Mouse (Mus musculus) neutrophil, adult 5-6 weeks (primary cell): ENCODE data around the gene Olfr1446. TPM values are rescaled to one million over a fixed set of nuclear protein-coding genes. Genes with fewer than 3 reads are reported as not detected.

Experiments
- ATAC-seq: fragments of 151-379, 151-347 bp; 2 replicates; pipeline ENCODE4 v1.8.0; 2017; ENCODE audit warnings: mild to moderate bottlenecking, moderate TSS enrichment; ENCODE audit not compliant: insufficient number of reproducible peaks, poor library complexity, low FRiP score, severe bottlenecking; ENCODE audit errors: extremely low read depth
- total RNA-seq: library from RNA; stranded (forward); fragments of 200-1000 nt; gene quantifications from 2 replicates; pipeline ENCODE4 v1.2.3, GENCODE M21; 2017

The Olfr1446 gene
- not detected in 2 replicates for total RNA-seq

DNA sequence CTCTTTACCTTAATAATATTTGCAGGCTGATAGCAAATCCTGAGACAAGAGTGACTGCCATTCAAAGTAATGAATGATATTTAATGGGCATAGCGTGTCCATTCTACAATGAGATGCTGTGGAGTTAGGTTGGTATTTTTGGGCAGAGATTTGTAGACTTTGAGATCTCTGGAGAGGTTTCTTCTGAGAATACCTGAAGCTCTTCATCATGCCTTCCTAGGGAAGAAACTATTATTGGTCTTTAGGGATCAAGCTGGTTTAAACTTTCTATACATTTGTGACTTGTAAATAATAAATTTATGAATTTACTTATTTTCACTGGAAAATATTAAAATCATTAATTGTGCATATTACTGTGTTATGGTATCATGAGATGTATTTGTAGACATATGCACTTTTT lies at the start of gene Olfr1446:
Gene Olfr1446, minus strand, starts transcription at position 101 of the 400 bp plus-strand sequence.
- no peak for ATAC-seq

DNA sequence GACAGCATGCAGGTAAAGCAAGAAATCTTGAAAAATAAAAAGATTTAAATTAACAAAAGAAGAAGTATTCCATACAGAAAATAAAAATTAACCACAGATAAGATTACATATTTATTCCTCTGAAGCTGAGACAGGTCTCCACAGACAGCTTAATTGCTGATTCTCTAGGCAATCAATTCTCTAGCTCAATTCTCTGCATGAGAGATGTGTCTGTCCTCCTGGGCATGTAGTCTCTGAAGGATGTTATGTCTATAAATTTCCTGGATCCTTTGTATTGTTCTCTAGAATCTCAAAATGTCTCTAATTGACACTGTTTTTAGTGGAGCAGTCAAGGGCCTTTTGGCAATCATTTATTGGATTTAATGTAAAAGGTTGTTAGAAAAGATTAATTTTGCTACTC lies 37.2 kb upstream of the Olfr1446 start, which contains the start of gene Olfr1449:
Gene Olfr1449, plus strand, starts transcription at position 301 of the 400 bp plus-strand sequence.
- no peak for ATAC-seq

DNA sequence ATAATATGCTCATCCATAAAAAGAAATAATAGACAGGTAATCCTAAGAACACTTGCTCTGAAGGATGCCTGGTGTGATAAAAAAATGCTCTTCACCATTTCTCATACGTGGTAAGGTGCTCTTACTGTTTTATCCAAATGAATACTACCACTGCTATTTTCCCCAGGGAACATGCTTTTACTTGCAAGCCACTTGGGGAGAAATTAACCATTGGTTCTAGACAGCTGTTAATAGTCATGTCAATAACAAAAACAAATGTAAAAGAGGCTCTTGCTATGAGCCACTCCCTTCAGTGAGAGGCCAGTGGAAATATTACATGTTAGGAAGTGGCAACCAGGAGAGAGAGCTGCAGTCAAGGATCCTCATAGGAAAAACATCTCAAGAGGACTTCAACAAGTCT lies 31.0 kb upstream of the Olfr1446 start, which contains the start of gene Olfr1448:
Gene Olfr1448, minus strand, starts transcription at position 101 of the 400 bp plus-strand sequence.
- ATAC-seq, result no peak

DNA sequence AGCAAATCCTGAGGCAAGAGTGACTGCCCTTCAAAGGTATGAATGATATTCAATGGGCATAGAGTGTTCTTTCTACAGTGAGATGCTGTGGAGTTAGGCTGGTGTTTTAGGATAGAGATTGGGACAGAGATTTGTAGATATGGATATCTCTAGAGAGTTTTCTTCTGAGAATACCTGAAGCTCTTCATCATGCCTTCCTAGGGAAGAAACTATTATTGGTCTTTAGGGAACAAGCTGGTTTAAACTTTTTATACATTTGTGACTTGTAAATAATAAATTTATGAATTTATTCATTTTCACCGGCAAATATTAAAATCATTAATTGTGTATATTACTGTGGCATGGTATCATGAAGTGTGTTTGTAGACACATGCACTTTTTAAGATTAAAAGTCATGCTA lies 10.3 kb upstream of the Olfr1446 start, which contains the start of gene Olfr1447:
Gene Olfr1447, minus strand, starts transcription at position 101 of the 400 bp plus-strand sequence.
- no peak for ATAC-seq

DNA sequence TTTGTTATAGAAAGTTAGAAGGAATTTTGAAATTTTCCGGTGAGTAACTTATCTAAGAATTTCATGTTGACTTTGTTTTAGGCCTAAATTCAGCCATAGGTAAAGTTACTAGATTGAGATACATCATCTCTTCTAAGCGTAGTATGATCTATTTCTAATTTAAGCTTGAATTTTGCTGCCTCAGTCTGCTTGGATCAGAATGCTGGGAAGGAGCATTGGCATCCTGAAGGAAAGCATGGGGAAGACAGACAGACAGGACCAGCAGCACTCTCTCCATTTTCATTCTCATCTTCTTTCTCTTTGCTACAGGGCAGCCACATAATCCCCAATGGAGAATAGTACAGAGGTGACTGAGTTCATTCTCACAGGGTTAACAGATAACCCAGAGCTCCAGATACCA lies 9.8 kb downstream of the Olfr1446 start, which contains the start of gene Olfr1445:
Gene Olfr1445, plus strand, starts transcription at position 301 of the 400 bp plus-strand sequence.
- no peak for ATAC-seq

DNA sequence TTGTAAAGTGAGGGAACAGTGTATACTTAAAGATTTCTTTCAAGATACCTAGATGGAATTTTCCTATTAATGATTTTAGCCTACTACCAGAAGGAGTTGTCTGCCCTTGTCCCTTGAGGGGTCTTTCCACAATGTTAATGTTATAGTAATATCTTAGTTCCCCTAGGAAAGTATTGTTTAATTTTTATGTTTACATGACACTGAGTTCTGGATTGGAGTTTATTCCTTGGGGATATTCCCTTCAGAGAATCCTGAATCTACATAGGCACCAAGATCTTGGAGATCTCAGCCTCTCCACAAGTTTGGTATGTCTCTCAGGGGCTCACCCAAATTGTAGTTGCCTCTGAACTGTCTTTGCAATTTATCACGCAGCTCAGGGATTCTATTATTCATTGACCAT lies 36.3 kb downstream of the Olfr1446 start, which contains the start of gene Olfr1444:
Gene Olfr1444, plus strand, starts transcription at position 301 of the 400 bp plus-strand sequence.
- no peak for ATAC-seq

DNA sequence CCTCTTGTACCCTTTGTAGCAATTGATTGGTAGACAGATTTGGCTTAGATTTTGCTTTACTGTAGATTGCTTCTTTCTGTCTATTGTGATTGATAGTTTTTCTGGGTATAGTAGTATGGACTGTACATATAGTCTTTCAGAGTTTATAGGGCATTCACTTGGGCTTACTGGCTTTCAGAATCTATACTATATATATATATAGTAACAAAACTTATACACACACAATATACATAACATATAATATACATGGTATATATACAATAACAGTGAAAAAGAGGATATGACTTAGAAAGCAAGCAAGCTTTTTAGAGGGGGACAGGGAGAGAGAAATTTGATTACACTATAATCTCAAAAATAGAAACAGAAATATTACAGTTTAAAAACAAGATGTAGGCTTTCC lies 46.9 kb downstream of the Olfr1446 start, which contains the start of gene Gm5244:
Gene Gm5244, plus strand, starts transcription at position 301 of the 400 bp plus-strand sequence.
- no peak for ATAC-seq

DNA sequence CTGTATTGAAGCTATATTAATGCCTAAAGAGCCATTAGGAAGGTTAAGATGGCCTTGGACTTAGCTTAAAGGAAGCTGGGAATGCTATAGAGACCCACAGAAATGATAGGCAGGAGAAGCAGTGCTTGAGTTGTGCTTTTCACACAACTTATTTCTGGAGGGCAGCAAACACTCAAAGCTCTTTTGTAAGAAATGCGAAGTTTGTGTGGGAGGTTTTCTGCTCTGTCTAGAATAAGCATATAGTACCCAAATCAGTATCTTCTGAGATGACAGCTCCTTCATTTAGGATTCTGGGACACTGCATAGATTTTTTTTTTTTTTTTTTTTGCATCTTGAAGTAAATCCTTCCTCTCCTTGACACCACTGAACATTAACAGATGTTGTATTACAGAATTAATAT lies 54.8 kb downstream of the Olfr1446 start:
- no peak for ATAC-seq

Other genes with a start within 250 kb of the Olfr1446 start
- gene Olfr1442, start 223.1 kb downstream of the Olfr1446 start, total RNA-seq, result not detected in 2 replicates
- not detected in 2 replicates for gene Olfr1443, start 215.4 kb downstream of the Olfr1446 start, total RNA-seq
- not detected in 2 replicates for gene Keg1, start 197.7 kb downstream of the Olfr1446 start, total RNA-seq
- 1.4 and 2.2 TPM in 2 replicates for gene Cntf, start 127.9 kb downstream of the Olfr1446 start, total RNA-seq
- gene Zfp91, start 97.4 kb downstream of the Olfr1446 start, total RNA-seq, result 74.2 and 77.0 TPM in 2 replicates
- gene Lpxn, start 97.3 kb downstream of the Olfr1446 start, total RNA-seq, result 49.7 and 54.9 TPM in 2 replicates
- 1.5 and 1.9 TPM in 2 replicates for gene Gm5244, start 46.8 kb downstream of the Olfr1446 start, total RNA-seq
- gene Olfr1444, start 36.2 kb downstream of the Olfr1446 start, total RNA-seq, result 0.61 TPM in 1 of 2 replicates, not detected in the other
- not detected in 2 replicates for gene Olfr1445, start 9.7 kb downstream of the Olfr1446 start, total RNA-seq
- gene Olfr1447, start 10.2 kb upstream of the Olfr1446 start, total RNA-seq, result not detected in 2 replicates
- gene Olfr1448, start 30.9 kb upstream of the Olfr1446 start, total RNA-seq, result not detected in 2 replicates
- gene Olfr1449, start 37.3 kb upstream of the Olfr1446 start, total RNA-seq, result 0.81 TPM in 1 of 2 replicates, not detected in the other
- gene Olfr1450, start 56.7 kb upstream of the Olfr1446 start, total RNA-seq, result 0.49 TPM in 1 of 2 replicates, not detected in the other
- gene Olfr1451, start 101.5 kb upstream of the Olfr1446 start, total RNA-seq, result not detected in 2 replicates
- gene Olfr1453, start 134.8 kb upstream of the Olfr1446 start, total RNA-seq, result not detected in 2 replicates
- gene Olfr1454, start 167.1 kb upstream of the Olfr1446 start, total RNA-seq, result not detected in 2 replicates
- not detected in 2 replicates for gene Olfr1457, start 204.4 kb upstream of the Olfr1446 start, total RNA-seq
- gene Olfr1458, start 213.3 kb upstream of the Olfr1446 start, total RNA-seq, result not detected in 2 replicates